Mouse (Mus musculus): ENCODE measurements around the gene Olfr1510.
"Not testable (repeated sequence)": the region's sequence is repeated elsewhere in the genome, so short reads cannot be mapped to it uniquely, and the experiment has no call there.

Gene Olfr1510

GRCm38 (mm10) chr14:52414273-52414672 is at the start of gene Olfr1510:
Olfr1510 (minus strand) TSS chr14:52414373.
- no peak for DNase-seq (ENCODE audit: low read depth, low spot score)

GRCm38 (mm10) chr14:52461928-52462327 is 47.8 kb upstream of the Olfr1510 start:
- DNase-seq (ENCODE audit: low read depth, low spot score): no peak

GRCm38 (mm10) chr14:52451138-52451537 is 37.0 kb upstream of the Olfr1510 start:
- peak; percentile 28 for DNase-seq (ENCODE audit: low read depth, low spot score)

GRCm38 (mm10) chr14:52442690-52443089 is 28.5 kb upstream of the Olfr1510 start, which contains the start of gene Olfr1509:
Olfr1509 (plus strand) TSS chr14:52442990.
- DNase-seq (ENCODE audit: low read depth, low spot score): no peak

GRCm38 (mm10) chr14:52427686-52428085 is 13.5 kb upstream of the Olfr1510 start:
- peak; percentile 14 for DNase-seq (ENCODE audit: low read depth, low spot score)

GRCm38 (mm10) chr14:52410142-52410919 is 3.8 kb downstream of the Olfr1510 start:
- not testable (repeated sequence) for DNase-seq (ENCODE audit: low read depth, low spot score)

GRCm38 (mm10) chr14:52397279-52397678 is 16.9 kb downstream of the Olfr1510 start, which contains the start of gene Olfr1511:
Olfr1511 (minus strand) TSS chr14:52397379.
- no peak for DNase-seq (ENCODE audit: low read depth, low spot score)

- DNase-seq (ENCODE audit: low read depth, low spot score): not testable (repeated sequence)
Observed at GRCm38 (mm10) chr14:52390084-52390848, 23.9 kb downstream of the Olfr1510 start.

GRCm38 (mm10) chr14:52379068-52379467 is 35.1 kb downstream of the Olfr1510 start, which contains the start of gene Olfr1512:
Olfr1512 (minus strand) TSS chr14:52379168.
- DNase-seq (ENCODE audit: low read depth, low spot score): no peak

GRCm38 (mm10) chr14:52368741-52369140 is 45.4 kb downstream of the Olfr1510 start:
- DNase-seq (ENCODE audit: low read depth, low spot score): no peak

All from CD4-positive, CD25-positive, alpha-beta regulatory T cell, adult 2 months (primary cell).